Mouse (Mus musculus) MEL (cell line): ENCODE measurements around the gene H2-Q7. TPM values are rescaled to one million over a fixed set of nuclear protein-coding genes. Genes with fewer than 3 reads are reported as not detected.
"Not testable (repeated sequence)": the region's sequence is repeated elsewhere in the genome, so short reads cannot be mapped to it uniquely, and the experiment has no call there.

Source experiments
- DNase-seq: peaks from one replicate; pipeline ENCODE4 v3.0.0; 2011; ENCODE audit warnings: low read depth, low spot score
- H3K27ac ChIP-seq: 2 replicates; pipeline ENCODE4 v1.5.1; 2012; ENCODE audit warnings: low read depth, mild to moderate bottlenecking, control low read depth, low read length, moderate library complexity; ENCODE audit not compliant: control insufficient read depth
- H3K27me3 ChIP-seq, 2 experiments: fragments of 150-350 bp in 1 of 2; sonication (generic) in 1 of 2; 2 replicates each; pipeline ENCODE4 v1.6.1; 2012; ENCODE audit warnings: low read length in 2 of 2, mild to moderate bottlenecking in 2 of 2, improper control_type of control experiment in 1 of 2, moderate library complexity in 1 of 2; ENCODE audit not compliant: insufficient read depth in 2 of 2, control insufficient read depth in 1 of 2
- H3K36me3 ChIP-seq, 2 experiments: 2 replicates each; pipeline ENCODE4 v1.6.1; 2012 to 2014; ENCODE audit warnings: low read length in 2 of 2, improper control_type of control experiment in 1 of 2, inconsistent platforms in 1 of 2, mild to moderate bottlenecking in 1 of 2; ENCODE audit not compliant: insufficient read depth in 2 of 2, control insufficient read depth in 1 of 2
- H3K4me1 ChIP-seq, 2 experiments: fragments of 150-350 bp in 1 of 2; sonication (generic) in 1 of 2; 2 replicates each; pipeline ENCODE4 v1.6.1; 2012; ENCODE audit warnings: low read length in 2 of 2, improper control_type of control experiment in 1 of 2, mild to moderate bottlenecking in 1 of 2; ENCODE audit not compliant: insufficient read depth in 2 of 2, control insufficient read depth in 1 of 2
- H3K4me3 ChIP-seq, 2 experiments: fragments of 150-350 bp in 1 of 2; sonication (generic) in 1 of 2; 2 replicates each; pipeline ENCODE4 v1.5.1; 2012; ENCODE audit warnings: low read depth in 2 of 2, low read length in 2 of 2, mild to moderate bottlenecking in 2 of 2, moderate library complexity in 2 of 2, control low read depth in 1 of 2, improper control_type of control experiment in 1 of 2; ENCODE audit not compliant: control insufficient read depth in 1 of 2, insufficient read depth in 1 of 2
- H3K79me2 ChIP-seq: 2 replicates; pipeline ENCODE4 v1.6.1; 2012; ENCODE audit warnings: mild to moderate bottlenecking, low read length, moderate library complexity; ENCODE audit not compliant: control insufficient read depth, poor library complexity, insufficient read depth
- H3K9ac ChIP-seq: 2 replicates; pipeline ENCODE4 v1.6.1; 2012; ENCODE audit warnings: low read depth, mild to moderate bottlenecking, control low read depth, low read length, moderate library complexity; ENCODE audit not compliant: control insufficient read depth, poor library complexity, severe bottlenecking
- H3K9me3 ChIP-seq: fragments of 150-350 bp; sonication (generic); replicated peaks from 2 replicates; pipeline ENCODE4 v1.6.1; 2012; ENCODE audit warnings: mild to moderate bottlenecking, low read length, improper control_type of control experiment, moderate library complexity; ENCODE audit not compliant: insufficient read depth
- CTCF ChIP-seq, 3 experiments: IDR thresholded peaks in 2 of 3; conservative IDR thresholded peaks in 1 of 3; 2 replicates each; pipeline ENCODE4 v1.5.1; 2011 to 2012; ENCODE audit warnings: low read length in 3 of 3, low read depth in 2 of 3, mild to moderate bottlenecking in 2 of 3, improper control_type of control experiment in 1 of 3, inconsistent platforms in 1 of 3, mixed read lengths in 1 of 3, moderate library complexity in 1 of 3; ENCODE audit not compliant: control insufficient read depth in 1 of 3, insufficient read depth in 1 of 3, poor library complexity in 1 of 3, severe bottlenecking in 1 of 3
- RAD21 ChIP-seq: IDR thresholded peaks from 2 replicates; pipeline ENCODE4 v1.6.1; 2011; ENCODE audit warnings: mild to moderate bottlenecking, low read depth, low read length, improper control_type of control experiment
- SMC3 ChIP-seq: IDR thresholded peaks from 2 replicates; pipeline ENCODE4 v1.6.1; 2011; ENCODE audit warnings: low read depth, low read length, improper control_type of control experiment
- polyA plus RNA-seq, 2 experiments: library from polyadenylated mRNA; stranded (reverse) in 1 of 2; unstranded in 1 of 2; fragments of >175 nt in 1 of 2; fragments of >200 nt in 1 of 2; gene quantifications; 2 replicates each; pipeline versions ENCODE4 v1.2.1 to v1.2.4; 2012; ENCODE audit warnings: low replicate concordance in 2 of 2, low read depth in 1 of 2; ENCODE audit not compliant: insufficient read length in 2 of 2, insufficient read depth in 1 of 2, missing spikeins in 1 of 2
- total RNA-seq: library from RNA; depleted of rRNA; stranded (reverse); fragments of 300-350 nt; gene quantifications from 2 replicates; pipeline ENCODE4 v1.2.3, GENCODE M21; 2012

H2-Q7 gene
- total and polyA plus RNA-seq, 3 experiments, result 0.23 to 4.0 TPM; not detected in 1

GRCm38 (mm10) chr17:35420206-35420810 lies 18.6 kb upstream of the H2-Q7 start:
- H3K9me3 ChIP-seq, H3K9ac ChIP-seq, H3K27ac ChIP-seq, H3K4me1 ChIP-seq, H3K4me3 ChIP-seq: not testable (repeated sequence)
- TF ChIP-seq RAD21 (peak; percentile 42), SMC3 (peak; percentile 46), CTCF (IDR thresholded peaks at IDR 0.05 in 2 of 3, conservative IDR thresholded peaks at IDR 0.05 in 1 of 3; ENCODE audit: control insufficient read depth in 1 of 3, insufficient read depth in 1 of 3, low read depth in 2 of 3, low read length in 3 of 3, poor library complexity in 1 of 3, severe bottlenecking in 1 of 3) (peak; percentile 62 to 87 (median 64))
- TF ChIP-seq, all 39 proteins: peak for 3; not testable (repeated sequence) for 36
- not testable (repeated sequence) for H3K27me3 ChIP-seq, H3K36me3 ChIP-seq, H3K79me2 ChIP-seq
- DNase-seq, result peak; percentile 62

GRCm38 (mm10) chr17:35421331-35421730 lies 17.6 kb upstream of the H2-Q7 start:
- not testable (repeated sequence) for H3K4me3 ChIP-seq, H3K9me3 ChIP-seq, H3K4me1 ChIP-seq, H3K79me2 ChIP-seq, DNase-seq, H3K27ac ChIP-seq, H3K36me3 ChIP-seq, H3K9ac ChIP-seq, H3K27me3 ChIP-seq

- not testable (repeated sequence) for H3K4me1 ChIP-seq, H3K79me2 ChIP-seq, DNase-seq, H3K36me3 ChIP-seq, H3K9me3 ChIP-seq, H3K4me3 ChIP-seq, H3K27me3 ChIP-seq, H3K9ac ChIP-seq, H3K27ac ChIP-seq
Observed at GRCm38 (mm10) chr17:35422360-35422759, 16.6 kb upstream of the H2-Q7 start.

GRCm38 (mm10) chr17:35423131-35423810 lies 15.7 kb upstream of the H2-Q7 start:
- not testable (repeated sequence) for H3K27me3 ChIP-seq, H3K9me3 ChIP-seq, H3K4me1 ChIP-seq, H3K4me3 ChIP-seq, H3K36me3 ChIP-seq, H3K9ac ChIP-seq, H3K79me2 ChIP-seq, DNase-seq, H3K27ac ChIP-seq

- not testable (repeated sequence) for H3K4me3 ChIP-seq, H3K4me1 ChIP-seq, H3K9ac ChIP-seq, H3K27ac ChIP-seq, H3K9me3 ChIP-seq, H3K27me3 ChIP-seq, DNase-seq, H3K36me3 ChIP-seq, H3K79me2 ChIP-seq
Observed at GRCm38 (mm10) chr17:35424106-35424505, 14.8 kb upstream of the H2-Q7 start.
